Mouse (Mus musculus) lung, adult 2 months (tissue): ENCODE measurements around the gene Slc34a2.

ENCODE experiments used
- CTCF ChIP-seq: fragments of 200-500 bp; IDR thresholded peaks from 2 replicates; pipeline ENCODE4 v1.5.1; 2011; ENCODE audit warnings: mild to moderate bottlenecking, low read length, control low read depth; ENCODE audit not compliant: insufficient read depth
- POLR2A ChIP-seq: fragments of 200-500 bp; IDR thresholded peaks from 2 replicates; pipeline ENCODE4 v1.6.1; 2011; ENCODE audit warnings: low read depth, mild to moderate bottlenecking, control low read depth, low read length, borderline replicate concordance; ENCODE audit errors: extremely low read depth

- TF ChIP-seq CTCF, result no peak
- no peak for TF ChIP-seq POLR2A
Measured at GRCm38 (mm10) chr5:52996601-52997000, 41.3 kb upstream of the Slc34a2 start.
